Mouse (Mus musculus) forebrain, embryonic 14.5 days (tissue): ENCODE data around the gene 4930402H24Rik. TPM values are rescaled to one million over a fixed set of nuclear protein-coding genes. Genes with fewer than 3 reads are reported as not detected.

Source experiments
- ATAC-seq: fragments of 200-750 bp; cut with Nextera tagmentation; 2 replicates; pipeline ENCODE4 v1.8.0; 2017; ENCODE audit warnings: mild to moderate bottlenecking, moderate library complexity
- DNase-seq: peaks from one replicate; pipeline ENCODE4 v3.0.0-alpha.2; 2015; ENCODE audit warnings: low spot score
- H3K27ac ChIP-seq: fragments of 300-500 bp; sonication (generic); 2 replicates; pipeline ENCODE4 v1.5.1; 2014; ENCODE audit warnings: low read depth, mild to moderate bottlenecking, control low read depth, low read length, moderate library complexity
- H3K27me3 ChIP-seq: fragments of 300-500 bp; sonication (generic); replicated peaks from 2 replicates; pipeline ENCODE4 v1.6.1; 2014; ENCODE audit warnings: low read length, control low read depth, mixed read lengths; ENCODE audit not compliant: control insufficient read depth, insufficient read depth
- H3K36me3 ChIP-seq: fragments of 300-500 bp; sonication (generic); 2 replicates; pipeline ENCODE4 v1.6.1; 2014; ENCODE audit warnings: low read length, control low read depth; ENCODE audit not compliant: control insufficient read depth, insufficient read depth
- H3K4me1 ChIP-seq: fragments of 300-500 bp; sonication (generic); 2 replicates; pipeline ENCODE4 v1.6.1; 2014; ENCODE audit warnings: antibody characterized with exemption, low read length, control low read depth; ENCODE audit not compliant: control insufficient read depth, insufficient read depth
- H3K4me2 ChIP-seq: fragments of 300-500 bp; sonication (generic); 2 replicates; pipeline ENCODE4 v1.6.1; 2014; ENCODE audit warnings: mild to moderate bottlenecking, control low read depth, low read length
- H3K4me3 ChIP-seq: fragments of 300-500 bp; sonication (generic); 2 replicates; pipeline ENCODE4 v1.5.1; 2014; ENCODE audit warnings: low read depth, low read length, control low read depth
- H3K9ac ChIP-seq: fragments of 300-500 bp; sonication (generic); 2 replicates; pipeline ENCODE4 v1.6.1; 2014; ENCODE audit warnings: mild to moderate bottlenecking, low read length, control low read depth, moderate library complexity
- H3K9me3 ChIP-seq: fragments of 300-500 bp; sonication (generic); replicated peaks from 2 replicates; pipeline ENCODE4 v1.6.1; 2016; ENCODE audit warnings: low read length, control low read depth, mixed read lengths; ENCODE audit not compliant: control insufficient read depth
- WGBS: fragments of 180-500 bp; shearing (Covaris S2); extraction: QIAGEN DNeasy Blood & Tissue Kit; methylation state at CpG from one replicate; pipeline ENCODE4 v1.1.7; 2014; 5-methylcytosine and 5-hydroxymethylcytosine counted together
- polyA plus RNA-seq: library from polyadenylated mRNA; unstranded; fragments of >200 nt; fragmentation: Nextera tagmentation; extraction: Ambion mirVana; gene quantifications from 2 replicates; pipeline ENCODE4 v1.2.1, GENCODE M21; 2014

Gene 4930402H24Rik
- polyA plus RNA-seq, 1 experiment from 2014 or later = 55.1 TPM

- DNase-seq (no peak), ATAC-seq (no peak)
- Histone ChIP-seq H3K27ac (no peak overlapping the region), H3K4me1 (no peaks in the 10 kb centered on the region), H3K36me3 (no peaks in the 10 kb centered on the region), H3K9me3 (no peaks in the 10 kb centered on the region), H3K4me2 (no peak overlapping the region), H3K27me3 (no peaks in the 10 kb centered on the region), H3K4me3 (no peak overlapping the region), H3K9ac (no peak overlapping the region)
Observed at GRCm38 (mm10) chr2:130886983-130887382, 19.2 kb downstream of the 4930402H24Rik start.

GRCm38 (mm10) chr2:130877376-130877775 lies 28.8 kb downstream of the 4930402H24Rik start:
- Histone ChIP-seq H3K27me3 (no peaks in the 10 kb centered on the region), H3K9me3 (no peaks in the 10 kb centered on the region), H3K36me3 (no peaks in the 10 kb centered on the region), H3K4me3 (no peak overlapping the region), H3K27ac (no peak overlapping the region), H3K4me1 (no peaks in the 10 kb centered on the region), H3K9ac (no peak overlapping the region), H3K4me2 (no peak overlapping the region)
- 65% methylated on average over 3 of the region's 3 CpGs for WGBS
- DNase-seq = no peak
- no peak for ATAC-seq

- no peaks in the 10 kb centered on the region for H3K36me3 ChIP-seq
- ATAC-seq (no peak), DNase-seq (no peak)
- WGBS = 89% methylated on average over 5 of the region's 5 CpGs
- H3K9ac ChIP-seq = no peak overlapping the region
- H3K4me1 ChIP-seq = no peaks in the 10 kb centered on the region
- no peaks in the 10 kb centered on the region for H3K9me3 ChIP-seq
- no peak overlapping the region for H3K4me2 ChIP-seq
- no peak overlapping the region for H3K4me3 ChIP-seq
- H3K27me3 ChIP-seq = no peaks in the 10 kb centered on the region
- no peak overlapping the region for H3K27ac ChIP-seq
Observed at GRCm38 (mm10) chr2:130870916-130871315, 35.3 kb downstream of the 4930402H24Rik start.

- H3K27ac ChIP-seq = no peak overlapping the region
Observed at GRCm38 (mm10) chr2:130862091-130862490, 44.1 kb downstream of the 4930402H24Rik start.

GRCm38 (mm10) chr2:130852964-130853363 lies 53.2 kb downstream of the 4930402H24Rik start:
- Histone ChIP-seq H3K36me3 (no peaks in the 10 kb centered on the region), H3K9ac (no peak overlapping the region), H3K9me3 (no peaks in the 10 kb centered on the region), H3K4me3 (no peak overlapping the region), H3K4me2 (no peak overlapping the region), H3K27ac (no peak overlapping the region), H3K27me3 (no peaks in the 10 kb centered on the region), H3K4me1 (no peaks in the 10 kb centered on the region)
- 90% methylated on average over 1 of the region's 1 CpGs for WGBS
- DNase-seq = no peak
- ATAC-seq = no peak

More at GRCm38 (mm10) chr2:130862091-130862490, 44.1 kb downstream of the 4930402H24Rik start:
- Histone ChIP-seq H3K27me3 (no peaks in the 10 kb centered on the region), H3K4me1 (no peaks in the 10 kb centered on the region), H3K9me3 (no peaks in the 10 kb centered on the region), H3K4me3 (no peak overlapping the region), H3K36me3 (no peaks in the 10 kb centered on the region), H3K4me2 (no peak overlapping the region), H3K9ac (no peak overlapping the region)
- no peak for ATAC-seq
- DNase-seq = no peak
- 83% methylated on average over 3 of the region's 3 CpGs for WGBS

- no peak overlapping the region for H3K9ac ChIP-seq
- H3K27ac ChIP-seq = no peak overlapping the region
- H3K4me1 ChIP-seq = no peaks in the 10 kb centered on the region
- DNase-seq (no peak), ATAC-seq (no peak)
- H3K9me3 ChIP-seq = no peaks in the 10 kb centered on the region
- WGBS = 85% methylated on average over 9 of the region's 9 CpGs
- H3K27me3 ChIP-seq = no peaks in the 10 kb centered on the region
- no peak overlapping the region for H3K4me3 ChIP-seq
- H3K4me2 ChIP-seq = no peak overlapping the region
- no peaks in the 10 kb centered on the region for H3K36me3 ChIP-seq
Observed at GRCm38 (mm10) chr2:130851363-130852246, 54.6 kb downstream of the 4930402H24Rik start.

- Histone ChIP-seq H3K9me3 (no peaks in the 10 kb centered on the region), H3K9ac (no peak overlapping the region), H3K4me2 (no peak overlapping the region), H3K4me3 (no peak overlapping the region), H3K27ac (no peak overlapping the region), H3K27me3 (no peaks in the 10 kb centered on the region), H3K36me3 (no peaks in the 10 kb centered on the region), H3K4me1 (no peaks in the 10 kb centered on the region)
- DNase-seq (no peak), ATAC-seq (no peak)
- WGBS = 78% methylated on average over 4 of the region's 4 CpGs
Observed at GRCm38 (mm10) chr2:130849688-130850087, 56.5 kb downstream of the 4930402H24Rik start.

- Histone ChIP-seq H3K4me2 (no peak overlapping the region), H3K4me3 (no peak overlapping the region), H3K27ac (no peak overlapping the region), H3K9me3 (no peaks in the 10 kb centered on the region), H3K27me3 (no peaks in the 10 kb centered on the region), H3K36me3 (no peaks in the 10 kb centered on the region), H3K4me1 (no peaks in the 10 kb centered on the region), H3K9ac (no peak overlapping the region)
- 79% methylated on average over 4 of the region's 4 CpGs for WGBS
- DNase-seq (no peak), ATAC-seq (no peak)
Observed at GRCm38 (mm10) chr2:130848313-130848712, 57.9 kb downstream of the 4930402H24Rik start.

- no peaks in the 10 kb centered on the region for H3K9me3 ChIP-seq
- no peak overlapping the region for H3K27ac ChIP-seq
- peaks cover 3% of the 10 kb centered on the region; the same call in 1 of the 2 replicates for H3K4me1 ChIP-seq
- no peak for DNase-seq
- H3K4me3 ChIP-seq = no peak overlapping the region
- H3K9ac ChIP-seq = no peak overlapping the region
- WGBS = 89% methylated on average over 2 of the region's 2 CpGs
- no peaks in the 10 kb centered on the region for H3K27me3 ChIP-seq
- H3K36me3 ChIP-seq = no peaks in the 10 kb centered on the region
- ATAC-seq = no peak
- H3K4me2 ChIP-seq = no peak overlapping the region
Observed at GRCm38 (mm10) chr2:130843623-130844022, 62.6 kb downstream of the 4930402H24Rik start.
